Mouse (Mus musculus): ENCODE results near the gene Irx4.

DNA sequence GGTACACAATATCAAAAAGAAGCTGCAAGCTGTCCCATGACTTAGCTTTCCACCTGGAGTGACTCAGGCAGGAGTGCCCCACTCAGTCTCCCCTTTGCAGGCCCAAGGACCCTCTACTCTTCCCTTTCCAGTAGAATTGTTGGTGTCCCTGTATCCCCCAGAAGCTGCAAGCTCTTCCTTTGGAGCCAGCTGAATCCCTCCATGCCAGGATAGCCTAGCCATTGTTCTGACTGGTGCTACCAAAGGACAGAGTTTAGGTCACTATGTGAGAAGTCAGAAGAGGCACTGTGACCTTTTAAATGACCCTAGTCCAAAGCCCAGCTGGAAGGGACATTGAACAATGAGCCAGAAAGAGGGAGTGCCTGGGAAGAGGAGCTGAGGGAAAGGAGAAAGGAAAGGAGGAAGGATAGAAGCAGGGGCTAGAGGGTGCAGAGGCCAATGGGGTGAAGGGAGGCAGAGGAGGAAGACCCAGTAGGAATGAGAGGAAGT, 12.6 kb downstream of the Irx4 start:
- TF ChIP-seq CTCF (IDR thresholded peaks at IDR 0.05; ENCODE audit: low read depth, low read length) (no peak), POLR2A (IDR thresholded peaks at IDR 0.05; ENCODE audit: borderline replicate concordance, low read depth, low read length) (no peak)

Data from bone marrow macrophage, adult 2 months (primary cell).